Mouse (Mus musculus) lung, embryonic 15.5 days (tissue): ENCODE data around the gene Terf2ip. TPM values are rescaled to one million over a fixed set of nuclear protein-coding genes. Genes with fewer than 3 reads are reported as not detected.

ENCODE experiments used
- polyA plus RNA-seq: library from polyadenylated mRNA; unstranded; fragments of >200 nt; fragmentation: Nextera tagmentation; extraction: Ambion mirVana; gene quantifications from 2 replicates; pipeline ENCODE4 v1.2.1, GENCODE M21; 2015

Gene Terf2ip
- polyA plus RNA-seq, 1 experiment from 2014 or later, result 23.7 TPM

Other genes starting within 250 kb of the Terf2ip start
- 195 and 203 TPM in 2 replicates for gene Cfdp1, start 157.1 kb upstream of the Terf2ip start, polyA plus RNA-seq
- gene Tmem170, start 134.6 kb upstream of the Terf2ip start, polyA plus RNA-seq, result 9.2 and 10.2 TPM in 2 replicates
- gene Chst5, start 101.0 kb upstream of the Terf2ip start, polyA plus RNA-seq, result 11.4 and 12.0 TPM in 2 replicates
- 18.1 and 18.2 TPM in 2 replicates for gene Tmem231, start 77.5 kb upstream of the Terf2ip start, polyA plus RNA-seq
- gene Gabarapl2, start 70.7 kb upstream of the Terf2ip start, polyA plus RNA-seq, result 181 and 184 TPM in 2 replicates
- gene Adat1, start 19.1 kb upstream of the Terf2ip start, polyA plus RNA-seq, result 8.6 and 9.8 TPM in 2 replicates
- 188 and 191 TPM in 2 replicates for gene Kars, start 75 bp upstream of the Terf2ip start, polyA plus RNA-seq
- 0.31 and 0.75 TPM in 2 replicates for gene Gm6793, start 3.6 kb downstream of the Terf2ip start, polyA plus RNA-seq